Mouse (Mus musculus): ENCODE results near the gene Sash1.

- TF ChIP-seq POLR2AphosphoS5 (IDR thresholded peaks at IDR 0.05; ENCODE audit: insufficient replicate concordance, low read depth, low read length) (no peak), CTCF (IDR thresholded peaks at IDR 0.05; ENCODE audit: low read depth, low read length) (no peak)
These were observed 3.5 kb upstream of the Sash1 start for GRCm38 (mm10) chr10:8889341-8889740.

Data from G1E (cell line).